Mouse (Mus musculus) cerebellum, postnatal 14 days (tissue): Measurements from ENCODE around the gene Asb4.
A peak's percentile ranks its signal among the peaks of the same experiment; 100 is the strongest.
"Not testable (repeated sequence)": the region's sequence is repeated elsewhere in the genome, so short reads cannot be mapped to it uniquely, and the experiment has no call there.

Experiments
- DNase-seq, 2 experiments: peaks; one replicate each; pipeline ENCODE4 v3.0.0; 2021; ENCODE audit warnings: mixed read lengths in 2 of 2

Asb4 gene

DNA sequence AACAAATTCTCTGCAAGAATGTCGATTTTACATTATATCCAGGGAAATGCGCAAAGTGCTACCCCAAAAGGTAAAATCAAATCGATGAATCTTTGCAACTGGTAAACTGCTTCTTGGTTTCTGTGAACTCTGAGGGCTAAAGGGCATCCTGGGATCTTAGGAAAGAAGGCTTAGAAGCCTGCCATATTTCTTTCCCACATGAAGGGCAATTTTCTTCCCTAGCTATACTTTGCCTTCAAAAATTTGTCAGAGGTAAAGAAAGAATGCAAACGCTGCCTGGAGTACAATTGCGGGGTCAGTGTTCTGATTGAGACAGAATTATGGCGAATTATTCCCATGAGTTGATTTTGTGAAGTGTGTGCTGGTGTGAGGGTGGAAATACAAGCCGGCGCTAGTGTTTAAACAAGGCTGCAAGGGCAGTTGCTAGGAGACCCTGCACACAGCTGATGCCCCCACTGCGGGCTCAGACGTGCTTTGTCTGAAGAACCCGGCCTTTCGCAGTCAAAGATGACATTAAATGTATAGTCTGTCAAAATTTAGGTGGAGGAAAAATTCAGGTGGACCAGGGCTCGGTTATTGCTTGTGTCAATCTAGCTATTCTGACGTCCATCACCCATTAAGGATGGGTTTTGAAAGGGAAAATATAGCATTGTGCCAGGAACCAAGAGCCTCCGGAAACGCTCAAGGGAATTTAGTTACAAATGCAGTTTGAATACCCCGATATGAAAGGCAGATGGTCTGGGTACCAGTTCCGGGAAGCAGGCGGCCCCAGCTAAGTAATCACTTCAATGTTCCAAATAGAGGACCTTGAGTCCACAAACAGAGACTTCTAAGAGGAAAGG is at the start of gene Asb4:
Asb4 (plus strand) TSS at position 51 of the 842 bp plus-strand sequence.
- peak; percentile 16 to 24 for DNase-seq

DNA sequence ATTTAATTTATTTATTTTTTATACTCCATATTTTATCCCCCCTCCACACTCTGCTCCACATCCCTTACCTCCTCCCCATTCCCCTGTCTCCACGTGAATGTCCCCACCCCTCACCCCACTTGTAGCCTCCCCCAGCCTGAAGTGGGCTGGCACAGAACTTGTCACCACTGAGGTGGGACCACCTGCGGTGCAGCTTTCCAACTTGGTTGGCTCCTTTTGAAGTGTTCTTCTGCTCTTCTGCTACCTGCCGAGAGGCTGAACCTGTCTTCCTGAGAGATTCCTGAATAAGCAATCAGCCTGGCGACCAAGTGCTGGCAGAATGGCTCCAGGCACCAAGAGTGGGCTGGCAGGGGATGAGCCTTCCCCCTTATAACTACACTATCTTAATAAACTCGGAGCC is 49.2 kb upstream of the Asb4 start:
- DNase-seq = no peak

DNA sequence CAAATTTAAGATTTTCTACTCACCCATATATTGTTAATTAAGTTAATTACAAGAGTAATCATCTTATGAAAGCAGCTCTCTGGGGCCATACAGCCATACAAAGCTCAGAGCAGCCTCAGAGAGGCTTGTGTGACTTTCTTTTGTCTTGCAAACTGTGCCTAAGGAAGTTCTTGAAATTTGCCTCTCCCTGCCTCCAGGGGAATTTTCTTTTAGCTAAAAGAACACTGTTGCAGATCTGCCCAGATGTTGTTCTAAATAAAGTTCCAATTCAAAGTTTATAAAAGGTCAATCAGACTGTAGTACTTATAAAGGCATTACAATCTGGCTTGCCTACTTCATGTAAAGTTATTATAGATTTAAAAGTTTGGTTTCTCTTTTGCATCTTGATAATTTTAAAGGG is 47.2 kb upstream of the Asb4 start:
- DNase-seq = not testable (repeated sequence)

DNA sequence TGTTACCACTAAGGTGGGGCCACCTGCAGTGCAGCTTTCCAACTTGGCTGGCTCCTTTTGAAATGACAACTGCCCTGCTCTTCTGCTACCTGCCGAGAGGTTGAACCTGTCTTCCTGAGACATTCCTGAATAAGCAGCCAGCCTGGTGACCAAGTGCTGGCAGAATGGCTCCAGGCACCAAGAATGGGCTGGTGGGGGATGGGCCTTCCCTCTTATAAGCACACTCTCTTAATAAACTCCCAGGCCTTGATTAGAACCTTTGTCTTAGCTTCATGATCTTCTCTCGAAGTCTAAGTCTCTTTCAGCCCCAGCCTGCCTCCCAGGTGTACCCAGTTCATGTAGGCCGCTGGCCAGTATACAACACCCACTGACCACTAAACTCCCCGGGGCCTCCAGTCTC is 44.4 kb upstream of the Asb4 start:
- DNase-seq = not testable (repeated sequence)

DNA sequence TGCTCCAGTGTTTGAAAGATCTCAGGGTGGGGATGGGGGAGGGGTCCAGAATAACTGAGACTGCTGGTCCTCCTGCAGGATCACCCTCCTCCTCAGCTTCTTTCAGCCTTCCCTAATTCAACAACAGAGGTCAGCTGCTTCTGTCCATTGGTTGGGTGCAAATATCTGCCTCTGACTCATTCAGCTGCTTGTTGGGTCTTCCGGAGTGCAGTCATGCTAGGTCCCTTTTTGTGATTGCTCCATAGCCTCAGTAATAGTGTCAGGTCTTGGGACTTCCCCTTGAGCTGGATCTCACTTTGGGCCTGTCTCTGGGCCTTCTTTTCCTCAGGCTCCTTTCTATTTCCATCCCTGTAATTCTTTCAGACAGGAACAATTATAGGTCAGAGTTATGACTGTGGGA is 43.9 kb upstream of the Asb4 start:
- DNase-seq = not testable (repeated sequence)

DNA sequence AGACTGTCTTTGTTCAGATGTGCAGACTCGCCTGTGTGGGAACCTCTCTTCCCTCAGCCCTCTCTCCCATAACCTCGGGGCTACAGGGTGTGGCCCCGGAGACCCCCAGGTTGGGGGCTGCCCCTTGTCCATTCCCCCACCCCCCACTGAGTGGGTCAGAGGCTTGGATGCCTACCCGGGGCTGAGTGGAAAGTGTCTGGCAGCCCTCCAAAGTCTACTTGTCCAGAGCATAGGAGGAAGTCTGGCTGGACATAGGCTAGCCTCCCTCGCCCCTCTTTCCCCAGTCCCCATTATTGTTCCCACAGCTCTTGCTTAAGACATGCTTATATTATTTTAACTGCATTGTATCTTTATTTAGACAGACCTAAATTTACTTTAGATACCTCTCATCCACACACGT is 38.9 kb upstream of the Asb4 start:
- peak in 1 of 2 experiments; percentile 3 for DNase-seq

DNA sequence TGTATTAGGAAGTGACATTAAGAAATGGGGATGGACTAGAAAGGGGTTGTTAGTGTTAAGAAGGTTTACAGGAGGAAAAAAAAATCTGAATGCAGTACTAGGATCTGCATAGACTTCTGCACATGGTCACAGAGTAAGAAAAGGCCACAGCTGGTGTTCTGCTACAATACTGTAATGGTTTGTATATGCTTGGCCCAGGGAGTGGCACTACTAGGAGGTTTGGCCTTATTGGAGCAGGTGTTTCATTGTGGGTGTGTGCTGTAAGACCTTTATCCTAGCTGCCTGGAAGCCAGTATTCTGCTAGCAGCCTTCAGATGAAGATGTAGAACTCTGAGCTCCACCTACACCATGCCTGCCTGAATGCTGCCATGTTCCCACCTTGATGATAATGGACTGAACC is 25.3 kb upstream of the Asb4 start:
- no peak for DNase-seq

DNA sequence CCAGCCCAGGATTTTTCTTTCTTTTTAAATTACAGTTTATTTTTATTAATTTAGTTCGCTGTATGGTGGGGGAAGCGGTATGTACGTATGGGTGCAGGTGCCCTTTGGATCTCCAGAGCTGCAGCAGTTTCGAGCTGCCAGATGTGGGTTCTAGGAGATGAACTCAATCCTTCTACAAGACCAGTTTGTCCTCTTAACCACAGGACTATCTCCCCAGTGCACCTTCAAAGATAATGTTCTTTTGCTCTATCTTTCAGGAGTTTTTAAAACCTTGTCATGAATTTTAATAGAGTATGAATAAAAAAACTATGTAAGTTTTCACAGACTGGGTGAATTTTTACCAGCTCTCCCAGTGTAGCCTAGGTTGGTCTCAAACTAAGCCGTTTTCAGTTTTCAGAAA is 22.8 kb upstream of the Asb4 start:
- DNase-seq = no peak

DNA sequence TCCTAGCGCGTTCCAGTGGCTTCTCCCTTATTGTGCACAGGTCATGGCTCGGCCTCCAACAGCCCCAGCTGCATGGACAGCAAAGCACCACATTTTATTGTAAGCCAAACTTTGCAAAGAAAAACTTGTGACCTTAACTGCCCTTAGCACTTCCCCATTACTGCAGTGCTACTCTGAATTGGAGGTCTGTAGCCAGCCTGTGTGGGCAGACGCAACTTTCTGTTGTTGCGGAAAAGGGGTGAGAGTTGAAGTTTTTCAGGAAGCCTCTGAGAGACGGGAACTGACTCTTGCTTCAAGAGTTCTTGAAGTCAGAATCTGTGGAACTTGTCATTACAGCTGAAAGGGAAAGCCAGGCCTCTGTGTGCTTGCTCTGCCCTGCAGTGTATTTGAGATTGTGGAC is 21.2 kb upstream of the Asb4 start:
- no peak for DNase-seq

DNA sequence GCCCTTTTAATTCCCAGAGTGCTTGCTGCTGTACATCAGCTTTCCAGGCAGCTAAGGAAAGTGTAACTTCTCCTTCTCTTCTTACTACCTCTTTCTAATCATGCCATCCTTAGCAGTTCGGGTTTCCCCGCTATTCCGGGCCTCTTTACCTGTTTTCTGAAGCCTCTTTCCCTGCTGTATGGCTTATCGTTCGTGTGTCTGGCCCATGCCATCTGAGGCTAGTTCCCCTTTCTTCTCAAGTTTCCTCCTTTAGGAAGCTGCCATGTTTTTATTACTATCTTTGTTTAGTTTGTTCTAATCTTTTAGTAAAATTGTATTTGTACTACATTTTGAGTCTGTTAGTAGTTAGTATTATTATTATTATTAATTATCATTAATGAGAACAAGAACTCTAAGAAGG is 17.3 kb upstream of the Asb4 start:
- DNase-seq = no peak

DNA sequence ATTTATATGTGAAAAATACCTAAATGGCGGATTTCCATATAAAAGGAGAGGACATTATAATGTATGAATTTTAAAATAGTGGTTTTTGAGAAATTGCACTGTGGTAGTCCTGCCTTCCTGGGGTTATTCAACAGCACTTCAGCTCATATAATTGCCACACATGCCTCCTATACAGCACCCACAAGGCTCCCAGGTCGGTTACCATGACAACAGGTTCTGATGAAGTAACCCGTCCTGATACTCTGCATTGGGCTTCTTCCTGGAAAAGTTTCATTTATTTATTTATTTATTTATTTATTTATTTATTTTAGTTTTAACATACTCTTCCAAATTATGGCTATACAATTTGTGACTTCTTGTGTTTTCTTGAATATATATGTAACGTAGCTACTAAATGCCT is 6.3 kb upstream of the Asb4 start:
- no peak for DNase-seq

DNA sequence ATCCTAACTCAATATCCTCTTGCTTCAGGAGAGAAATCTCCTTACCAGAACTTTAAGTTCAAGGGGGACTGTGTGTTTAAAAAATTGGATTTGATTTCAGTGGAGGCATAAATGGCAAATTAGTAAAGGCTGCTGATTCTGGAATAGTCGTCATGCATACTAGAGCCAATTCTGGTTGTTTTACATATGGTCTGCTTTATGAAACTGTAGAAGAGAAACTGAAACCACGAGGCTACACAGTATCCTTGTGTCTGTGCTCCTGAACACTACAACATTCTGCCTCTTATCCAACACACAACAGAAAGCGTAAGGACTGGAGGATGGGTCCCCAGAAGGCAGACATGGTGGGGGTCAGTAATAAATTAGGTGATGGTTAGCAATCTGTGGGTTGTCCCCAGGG is 4.1 kb upstream of the Asb4 start:
- no peak for DNase-seq

DNA sequence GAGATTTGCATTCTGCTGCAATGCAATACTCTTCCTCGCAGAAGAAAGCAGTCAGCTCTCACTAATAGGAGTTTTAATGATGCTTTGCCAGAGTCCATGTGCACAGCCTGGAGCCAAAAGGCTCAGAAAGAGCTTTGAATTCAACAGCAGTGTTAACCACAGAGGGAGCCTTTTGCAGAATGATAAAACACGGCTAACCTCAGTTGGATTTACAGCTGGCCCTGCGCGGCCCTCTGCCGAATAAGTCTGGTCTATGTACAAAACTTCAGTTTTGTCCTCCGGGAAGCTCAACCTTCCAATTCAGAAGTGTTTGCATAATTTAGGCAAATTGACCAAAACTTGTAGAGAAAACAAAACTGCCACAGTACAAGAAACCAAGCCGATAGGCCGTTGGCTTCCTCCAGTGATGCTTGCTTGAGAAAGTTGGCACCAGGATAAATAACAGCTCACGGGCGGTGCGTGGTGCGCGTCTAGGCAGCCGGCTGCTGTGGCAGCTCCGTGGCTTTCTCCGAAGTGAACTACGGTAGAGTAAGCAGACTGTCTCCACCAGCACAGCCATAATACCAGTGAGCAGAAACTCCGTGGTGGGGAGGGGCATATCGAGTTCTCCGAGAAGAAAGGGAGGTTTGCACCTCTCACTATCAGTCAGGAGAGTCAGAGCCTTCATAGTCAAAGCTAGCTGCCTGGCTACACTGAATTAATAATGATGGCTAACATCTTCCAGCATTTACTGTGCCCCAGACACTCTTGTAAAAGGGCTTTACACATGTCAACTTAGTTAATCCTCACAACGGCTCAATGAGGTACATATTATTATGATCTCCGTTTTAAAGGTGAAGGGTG is 3.2 kb upstream of the Asb4 start:
- peak; percentile 13 to 30 for DNase-seq

DNA sequence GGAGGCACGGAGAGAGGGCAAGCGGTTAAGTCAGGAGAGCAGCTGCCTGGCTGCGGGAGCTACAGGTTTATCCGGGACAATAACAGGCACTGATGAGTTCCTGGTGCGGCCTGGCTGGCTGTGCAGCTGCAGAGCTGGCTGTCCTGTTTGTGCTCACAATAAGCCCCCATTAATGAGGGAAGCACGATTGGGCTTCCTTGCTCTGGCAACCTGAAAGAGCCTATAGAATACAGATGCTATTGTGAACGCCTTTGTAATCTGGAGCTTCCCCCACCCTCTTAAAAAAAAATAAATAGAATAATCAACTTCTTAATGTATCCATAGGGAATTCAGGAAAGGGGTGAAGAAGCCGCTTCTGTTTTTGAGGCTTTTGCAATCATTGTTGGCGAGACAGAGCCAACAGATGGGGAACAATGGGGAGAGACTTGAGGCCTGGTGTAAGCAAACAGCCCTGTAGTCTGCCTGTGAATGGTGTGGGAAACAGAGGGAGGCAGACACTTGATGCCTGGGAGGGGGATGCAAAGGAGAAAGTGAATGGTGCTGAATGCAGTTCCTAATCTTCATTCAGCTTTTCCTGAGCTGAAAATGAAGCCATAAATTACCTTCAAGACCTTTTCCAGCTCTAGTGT is 2.4 kb upstream of the Asb4 start:
- DNase-seq = peak in 1 of 2 experiments; percentile 6

DNA sequence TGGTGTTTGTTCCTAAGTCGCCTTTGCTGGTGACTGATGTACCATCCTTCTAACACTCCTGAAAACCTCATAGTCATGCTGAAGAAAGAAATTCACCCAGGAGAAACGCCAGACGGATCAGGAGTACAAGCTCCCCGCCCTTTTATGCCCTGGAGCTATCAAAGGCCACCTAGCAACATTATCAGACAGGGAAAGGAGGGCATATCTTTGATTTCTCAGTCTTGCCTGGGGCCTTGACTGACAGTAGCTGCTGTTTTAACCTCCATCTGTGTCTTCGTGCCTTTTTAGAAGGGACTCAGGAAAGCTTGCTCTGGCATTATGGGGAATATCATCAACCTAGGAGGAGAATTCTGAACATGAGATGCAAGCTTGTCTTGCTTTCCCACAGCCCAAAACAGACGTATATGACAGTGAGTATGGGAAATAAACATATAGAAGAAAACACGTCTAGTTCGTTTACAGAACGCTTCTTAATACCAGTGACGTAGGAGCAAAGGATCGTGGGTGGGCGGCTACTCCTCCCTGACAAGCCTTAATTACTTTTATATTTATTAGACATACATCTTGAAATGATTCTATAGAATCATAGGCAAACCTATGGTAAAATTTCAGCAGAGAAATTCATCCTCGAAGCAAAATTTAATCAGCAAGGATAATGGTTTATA is 1.1 kb upstream of the Asb4 start:
- peak in 1 of 2 experiments; percentile 5 for DNase-seq

DNA sequence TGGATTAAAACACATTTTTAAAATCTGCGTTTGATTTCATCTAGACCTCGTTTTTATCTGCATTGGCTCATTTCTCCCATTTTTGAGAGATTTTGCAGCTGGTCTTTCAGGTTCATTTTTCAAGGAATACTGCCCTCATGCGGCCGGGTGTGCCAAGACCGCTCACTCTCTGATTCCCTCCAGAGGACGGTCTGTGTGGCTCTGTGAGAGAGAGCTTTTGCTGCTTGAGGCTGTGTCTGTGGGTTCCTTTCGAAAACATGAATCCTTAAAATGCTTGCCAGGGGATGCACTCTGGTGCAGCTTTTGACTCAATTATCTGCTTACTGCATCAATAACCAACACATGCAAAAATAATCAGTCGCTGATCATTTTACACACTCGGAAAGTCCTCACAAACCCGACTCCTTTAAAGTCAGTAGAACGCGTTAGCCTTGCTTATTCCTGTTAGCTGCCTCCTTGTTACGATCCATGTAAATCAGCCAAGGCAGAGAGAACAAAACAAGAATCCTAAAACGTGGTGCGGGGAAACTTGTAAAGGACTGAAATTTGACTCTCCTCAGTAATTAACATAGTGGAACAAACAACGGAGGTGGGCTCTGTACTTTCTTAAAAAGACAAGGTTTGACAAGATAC is 487 bp upstream of the Asb4 start:
- DNase-seq = peak; percentile 87 to 88

DNA sequence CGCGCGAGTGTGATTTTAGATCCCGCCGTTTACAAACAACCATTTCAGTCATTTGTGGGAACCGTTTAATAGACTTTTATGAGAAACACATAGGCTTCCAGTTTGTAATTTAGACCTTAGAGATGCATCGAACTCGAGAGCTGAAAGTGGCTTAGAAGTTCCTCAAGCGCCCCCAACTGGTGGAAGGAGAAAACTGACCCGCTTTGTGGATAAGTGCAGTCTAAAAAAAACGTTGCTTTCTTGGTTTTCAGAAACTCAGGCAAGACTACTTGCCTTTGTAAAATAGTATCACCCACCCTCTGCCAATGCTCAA is 948 bp downstream of the Asb4 start:
- DNase-seq = peak; percentile 79 to 81

DNA sequence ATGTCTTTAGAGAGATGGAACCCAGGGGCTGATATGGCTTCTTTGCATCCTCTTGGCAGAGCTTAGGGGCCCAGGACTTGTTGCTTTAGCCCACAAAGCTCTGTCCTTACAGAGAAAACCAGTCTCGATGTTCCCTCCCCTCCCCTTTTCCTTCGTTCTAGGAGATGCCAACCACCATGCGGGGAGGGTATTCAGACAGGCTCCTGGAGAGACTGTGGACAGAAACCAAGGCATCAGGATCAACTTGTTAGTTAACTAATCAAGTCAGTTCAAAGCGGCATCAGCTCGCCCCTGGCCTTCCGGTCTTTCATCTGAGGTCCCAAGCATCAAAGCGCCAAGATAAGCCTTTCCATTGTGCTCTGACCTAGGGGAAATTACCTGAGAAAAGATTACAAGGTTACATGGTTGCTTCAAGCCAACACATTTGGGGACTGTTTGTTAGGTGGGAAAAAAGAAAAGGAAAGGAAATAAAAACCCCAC is 2.0 kb downstream of the Asb4 start:
- DNase-seq = no peak

DNA sequence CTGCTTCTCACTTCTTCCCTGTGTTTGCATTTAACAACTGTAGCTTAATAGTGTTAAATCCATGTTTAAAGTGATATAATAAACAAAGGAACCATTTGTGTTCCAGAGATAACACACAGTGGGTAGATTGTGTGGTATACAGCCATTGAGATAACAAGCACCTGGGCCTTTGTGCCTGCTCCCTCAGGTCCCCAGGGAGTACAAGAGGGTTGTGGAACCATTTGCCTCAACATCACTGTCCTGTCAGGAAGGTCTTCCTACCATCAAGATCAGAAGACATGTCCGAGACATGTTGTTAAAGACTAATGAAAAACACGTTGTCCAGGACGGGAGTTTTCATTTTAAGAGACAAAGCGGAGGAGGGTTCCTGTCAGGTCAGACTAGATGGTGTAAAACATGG is 3.3 kb downstream of the Asb4 start:
- no peak for DNase-seq

DNA sequence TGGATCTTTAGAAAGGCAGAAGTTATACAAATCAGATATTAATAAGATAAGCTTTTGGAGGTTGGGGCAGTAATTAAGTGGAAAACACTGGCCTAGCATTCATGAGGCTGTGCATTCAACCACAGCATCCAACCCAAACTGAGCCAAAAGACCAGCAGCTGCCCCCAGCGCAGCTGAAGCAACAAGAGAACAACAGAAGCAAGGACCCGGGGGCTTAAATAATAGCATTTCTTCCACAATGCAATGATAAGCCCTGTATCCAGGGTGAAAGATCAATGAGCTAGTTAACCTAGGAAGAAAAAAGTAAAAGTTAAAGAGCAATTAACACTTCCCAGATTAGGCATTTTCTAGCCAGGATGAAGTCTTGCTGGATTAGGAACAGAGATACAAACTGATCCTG is 4.2 kb downstream of the Asb4 start:
- DNase-seq = no peak

DNA sequence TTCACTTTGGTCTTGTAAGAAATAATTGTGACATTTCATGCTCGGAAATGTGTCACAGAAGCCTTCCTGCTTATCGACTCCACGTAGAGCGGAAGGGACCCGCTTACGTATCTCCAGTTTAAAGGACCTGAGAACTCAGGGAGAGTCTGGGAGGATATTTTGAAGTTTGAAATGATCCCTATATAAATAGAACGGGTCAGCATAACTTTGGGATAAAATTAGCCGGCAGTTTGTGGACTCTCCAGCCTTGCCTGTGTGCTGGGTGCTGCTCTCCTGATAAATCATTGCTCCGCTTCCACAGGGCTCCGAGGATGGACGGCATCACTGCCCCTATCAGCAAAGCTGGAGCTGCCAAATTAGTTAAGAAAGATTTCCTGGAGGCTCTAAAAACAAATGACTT is 7.1 kb downstream of the Asb4 start:
- DNase-seq = no peak

DNA sequence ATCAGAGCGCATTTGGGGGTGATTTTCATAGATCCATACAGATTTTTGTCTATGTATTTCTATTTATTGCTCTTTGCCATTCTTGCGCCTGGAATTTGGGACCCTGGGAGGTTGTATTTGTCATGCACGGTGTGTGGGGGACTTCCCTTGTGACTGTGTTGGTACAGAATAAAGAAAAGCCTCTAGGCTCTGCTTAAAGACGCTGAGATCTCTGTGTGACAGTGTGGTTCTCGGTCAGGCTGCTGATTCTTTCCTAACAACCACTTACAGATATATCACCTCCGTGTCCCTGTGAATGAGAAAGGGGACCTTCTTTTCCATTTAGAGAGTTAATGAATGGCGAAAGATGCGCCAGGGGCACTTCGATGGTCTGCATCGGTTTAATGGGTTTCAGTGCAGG is 7.8 kb downstream of the Asb4 start:
- no peak for DNase-seq

DNA sequence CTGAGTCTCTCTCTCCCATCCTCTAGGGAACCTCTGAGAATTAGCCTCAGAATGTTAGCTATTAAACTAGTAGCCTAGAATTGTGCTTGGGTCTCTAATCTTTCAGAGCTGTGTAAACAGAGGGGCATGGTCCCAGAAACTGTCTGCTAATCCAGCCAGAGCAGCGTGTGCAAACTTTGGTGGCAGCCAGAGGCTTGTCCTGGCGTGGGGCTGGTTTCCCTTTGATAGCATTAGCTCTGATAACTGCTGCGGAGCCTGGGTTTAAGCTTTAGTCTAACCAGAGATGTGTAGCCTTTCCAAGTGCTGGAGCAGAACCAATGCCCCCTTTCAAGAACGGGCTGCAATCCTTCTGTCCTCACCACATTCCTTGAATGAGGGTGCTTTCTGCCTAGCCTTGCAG is 11.8 kb downstream of the Asb4 start:
- DNase-seq = no peak
